Mouse (Mus musculus) midbrain, postnatal 0 days (tissue): ENCODE data around the gene Glipr1. TPM values are rescaled to one million over a fixed set of nuclear protein-coding genes. Genes with fewer than 3 reads are reported as not detected.

Experiments used
- ATAC-seq: fragments of 200-750 bp; cut with Nextera tagmentation; 2 replicates; pipeline ENCODE4 v1.8.0; 2017; ENCODE audit warnings: moderate number of reproducible peaks, mild to moderate bottlenecking, moderate TSS enrichment, moderate library complexity; ENCODE audit not compliant: low FRiP score
- DNase-seq: peaks from one replicate; pipeline ENCODE4 v3.0.0-alpha.2; 2015; ENCODE audit warnings: low spot score
- H3K27ac ChIP-seq: fragments of 300-500 bp; sonication (generic); 2 replicates; pipeline ENCODE4 v1.5.1; 2014; ENCODE audit warnings: low read depth, mild to moderate bottlenecking, low read length, mixed read lengths
- H3K27me3 ChIP-seq: fragments of 300-500 bp; sonication (generic); 2 replicates; pipeline ENCODE4 v1.6.1; 2014; ENCODE audit warnings: low read length, control low read depth, mixed read lengths; ENCODE audit not compliant: insufficient read depth
- H3K36me3 ChIP-seq: fragments of 300-500 bp; sonication (generic); 2 replicates; pipeline ENCODE4 v1.6.1; 2014; ENCODE audit warnings: low read length, control low read depth, mixed read lengths; ENCODE audit not compliant: insufficient read depth
- H3K4me1 ChIP-seq: fragments of 300-500 bp; sonication (generic); 2 replicates; pipeline ENCODE4 v1.6.1; 2014; ENCODE audit warnings: mild to moderate bottlenecking, control low read depth, antibody characterized with exemption, low read length, mixed read lengths; ENCODE audit not compliant: insufficient read depth
- H3K4me2 ChIP-seq: fragments of 300-500 bp; sonication (generic); 2 replicates; pipeline ENCODE4 v1.6.1; 2014; ENCODE audit warnings: low read depth, mild to moderate bottlenecking, low read length, mixed read lengths; ENCODE audit not compliant: poor library complexity, severe bottlenecking
- H3K4me3 ChIP-seq: fragments of 300-500 bp; sonication (generic); 2 replicates; pipeline ENCODE4 v1.5.1; 2014; ENCODE audit warnings: low read depth, mild to moderate bottlenecking, low read length, moderate library complexity
- H3K9ac ChIP-seq: fragments of 300-500 bp; sonication (generic); replicated peaks from 2 replicates; pipeline ENCODE4 v1.6.1; 2014; ENCODE audit warnings: mild to moderate bottlenecking, low read length, moderate library complexity, mixed read lengths; ENCODE audit not compliant: poor library complexity, severe bottlenecking
- H3K9me3 ChIP-seq: fragments of 300-500 bp; sonication (generic); 2 replicates; pipeline ENCODE4 v1.6.1; 2016; ENCODE audit warnings: low read length, control low read depth
- CTCF ChIP-seq: IDR thresholded peaks from 2 replicates; pipeline ENCODE4 v1.5.1; 2016; ENCODE audit warnings: antibody characterized with exemption, mild to moderate bottlenecking
- WGBS: fragments of 180-500 bp; shearing (Covaris S2); extraction: QIAGEN DNeasy Blood & Tissue Kit; methylation state at CpG from one replicate; pipeline ENCODE4 v1.1.7; 2014; 5-methylcytosine and 5-hydroxymethylcytosine counted together
- polyA plus RNA-seq: library from polyadenylated mRNA; unstranded; fragments of >200 nt; fragmentation: Nextera tagmentation; extraction: Ambion mirVana; gene quantifications from 2 replicates; pipeline ENCODE4 v1.2.1, GENCODE M21; 2015
- total RNA-seq: library from RNA; depleted of rRNA; stranded (reverse); fragments of >200 nt; gene quantifications from 2 replicates; pipeline ENCODE4 v1.2.3, GENCODE M21; 2014; rRNA removed

The Glipr1 gene
- total and polyA plus RNA-seq, 2 experiments from 2014 or later: 0.49 to 0.85 TPM

DNA sequence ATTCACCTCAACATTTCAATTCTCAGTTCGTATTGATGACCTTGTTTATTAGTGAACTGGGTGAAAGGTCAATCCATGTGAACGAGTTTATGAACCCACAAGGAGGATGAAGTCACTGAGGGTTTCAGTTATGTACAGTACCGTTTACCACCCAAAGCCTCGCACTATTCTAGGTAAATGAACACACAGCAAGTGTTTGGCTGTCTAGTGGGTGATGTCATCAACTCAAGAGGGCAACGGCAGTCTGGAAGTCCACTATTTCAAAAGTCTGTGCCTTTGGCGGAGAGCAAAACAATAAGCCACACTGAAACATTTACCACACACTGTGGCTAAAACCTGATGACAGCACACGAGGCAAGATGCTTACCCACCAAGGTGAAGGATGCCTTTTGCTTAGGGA, 59.4 kb downstream of the Glipr1 start:
- H3K4me3 ChIP-seq: no peak overlapping the region
- no peak for DNase-seq
- no peaks in the 10 kb centered on the region for H3K9me3 ChIP-seq
- H3K27ac ChIP-seq: no peak overlapping the region
- 87% methylated on average over 7 of the region's 7 CpGs for WGBS
- no peaks in the 10 kb centered on the region for H3K36me3 ChIP-seq
- TF ChIP-seq CTCF: no peak
- H3K9ac ChIP-seq: no peak overlapping the region
- no peak overlapping the region for H3K4me2 ChIP-seq
- no peak for ATAC-seq
- no peaks in the 10 kb centered on the region for H3K4me1 ChIP-seq
- no peaks in the 10 kb centered on the region for H3K27me3 ChIP-seq

DNA sequence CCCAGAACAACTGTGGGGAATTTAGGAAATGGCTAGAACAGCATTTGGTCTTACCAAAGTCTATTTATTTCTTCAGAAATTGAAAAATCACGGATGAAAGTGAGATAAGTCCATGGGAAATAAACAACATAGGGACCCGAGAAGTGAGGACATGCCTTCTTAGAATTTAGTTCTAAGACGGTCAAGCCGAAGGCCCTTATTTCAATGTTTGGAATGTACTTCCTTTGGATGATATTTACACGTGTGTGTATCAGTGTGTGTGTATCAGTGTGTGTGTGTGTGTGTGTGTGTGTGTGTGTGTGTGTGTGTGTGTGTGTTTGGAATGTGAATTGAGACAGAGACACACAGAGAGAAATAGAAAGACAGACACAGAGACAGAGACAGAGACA, 65.3 kb downstream of the Glipr1 start:
- Histone ChIP-seq H3K36me3 (no peaks in the 10 kb centered on the region), H3K9me3 (no peaks in the 10 kb centered on the region), H3K4me1 (no peaks in the 10 kb centered on the region), H3K4me3 (no peak overlapping the region), H3K4me2 (no peak overlapping the region), H3K27me3 (no peaks in the 10 kb centered on the region), H3K27ac (no peak overlapping the region), H3K9ac (no peak overlapping the region)
- no peak for TF ChIP-seq CTCF
- no peak for DNase-seq
- ATAC-seq: no peak
- 85% methylated on average over 5 of the region's 5 CpGs for WGBS

DNA sequence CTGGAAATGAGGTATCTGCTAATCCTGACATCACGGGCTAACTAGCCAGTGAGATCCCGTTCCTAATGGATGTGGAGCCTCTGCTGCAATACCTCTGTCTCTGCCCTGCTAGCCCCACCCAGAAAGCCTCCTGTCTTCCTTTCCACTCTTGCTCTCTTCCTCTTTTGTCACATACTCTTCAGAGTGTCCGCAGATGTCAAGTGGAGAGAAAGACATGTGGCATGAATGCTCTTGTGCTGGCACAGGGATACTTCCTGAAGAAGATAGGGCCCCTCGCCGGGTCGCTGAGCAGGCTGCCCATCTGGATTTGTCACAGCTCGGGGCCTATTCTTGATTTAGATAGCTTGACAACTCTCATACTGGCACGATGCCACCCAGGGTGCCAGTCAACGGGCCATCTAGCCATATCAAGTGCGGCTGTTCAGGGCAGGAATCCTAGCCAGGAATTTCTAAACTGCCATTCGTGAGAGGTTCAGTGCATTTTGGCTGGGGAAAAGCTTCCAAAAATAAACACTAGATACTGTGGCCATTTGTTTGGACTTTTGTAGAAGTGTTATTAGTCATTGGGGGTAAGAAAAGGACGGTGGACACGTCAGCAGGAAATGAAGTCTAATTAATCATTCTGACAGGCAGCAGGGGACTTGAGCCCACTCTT, 65.8 kb downstream of the Glipr1 start:
- Histone ChIP-seq H3K9me3 (no peaks in the 10 kb centered on the region), H3K27ac (no peak overlapping the region), H3K27me3 (no peaks in the 10 kb centered on the region), H3K4me1 (no peaks in the 10 kb centered on the region), H3K36me3 (no peaks in the 10 kb centered on the region), H3K9ac (no peak overlapping the region), H3K4me3 (no peak overlapping the region), H3K4me2 (no peak overlapping the region)
- WGBS: 34% methylated on average over 13 of the region's 13 CpGs
- TF ChIP-seq CTCF: no peak
- ATAC-seq (no peak), DNase-seq (peak; percentile 86)

DNA sequence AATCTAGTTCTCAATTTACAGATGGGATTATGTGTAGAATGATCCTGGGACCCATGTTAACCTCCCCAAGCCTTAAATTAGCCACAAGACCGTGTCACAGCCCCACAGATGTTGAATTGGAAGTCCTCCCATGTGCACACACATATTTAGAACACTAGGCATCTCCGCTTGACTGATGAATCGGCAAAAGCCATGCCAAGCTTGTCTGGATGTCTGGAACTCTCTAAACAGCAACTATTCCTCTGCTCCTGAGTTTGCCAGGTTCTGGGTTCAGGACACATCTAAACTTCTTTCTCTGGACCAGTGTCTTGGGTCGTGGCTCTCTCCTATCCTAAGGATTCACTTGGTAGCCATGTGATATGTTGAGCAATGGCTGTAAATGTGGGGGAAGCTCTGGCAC, 66.4 kb downstream of the Glipr1 start:
- ATAC-seq: no peak
- H3K4me1 ChIP-seq: no peaks in the 10 kb centered on the region
- H3K9ac ChIP-seq: no peak overlapping the region
- no peak overlapping the region for H3K27ac ChIP-seq
- TF ChIP-seq CTCF: no peak
- WGBS: 84% methylated on average over 4 of the region's 4 CpGs
- H3K27me3 ChIP-seq: no peaks in the 10 kb centered on the region
- H3K36me3 ChIP-seq: no peaks in the 10 kb centered on the region
- H3K4me3 ChIP-seq: no peak overlapping the region
- H3K9me3 ChIP-seq: no peaks in the 10 kb centered on the region
- no peak overlapping the region for H3K4me2 ChIP-seq
- DNase-seq: no peak

Other genes starting within 250 kb of the Glipr1 start
- gene Krr1, start 30.0 kb downstream of the Glipr1 start, total RNA-seq: 26.2 and 27.5 TPM in 2 replicates
- 27.5 and 27.9 TPM in 2 replicates for gene Krr1, start 30.0 kb downstream of the Glipr1 start, polyA plus RNA-seq
- 0.77 TPM in 1 of 2 replicates, not detected in the other for gene Glipr1l1, start 57.6 kb upstream of the Glipr1 start, total RNA-seq
- gene Glipr1l1, start 57.6 kb upstream of the Glipr1 start, polyA plus RNA-seq: 0.17 TPM in 1 of 2 replicates, not detected in the other
- not detected in 2 replicates for gene Glipr1l2, start 80.7 kb upstream of the Glipr1 start, total RNA-seq
- gene Glipr1l2, start 80.7 kb upstream of the Glipr1 start, polyA plus RNA-seq: not detected in 2 replicates
- 0.61 and 1.6 TPM in 2 replicates for gene Glipr1l3, start 157.7 kb upstream of the Glipr1 start, total RNA-seq
- gene Glipr1l3, start 157.7 kb upstream of the Glipr1 start, polyA plus RNA-seq: 0.58 and 0.59 TPM in 2 replicates
- gene Caps2, start 161.0 kb upstream of the Glipr1 start, total RNA-seq: 0.61 and 0.93 TPM in 2 replicates
- 0.43 and 0.52 TPM in 2 replicates for gene Caps2, start 161.0 kb upstream of the Glipr1 start, polyA plus RNA-seq